Mouse (Mus musculus) left cerebral cortex, postnatal 4 days (tissue): ENCODE results near the gene Trit1. TPM values are rescaled to one million over a fixed set of nuclear protein-coding genes. Genes with fewer than 3 reads are reported as not detected.

ENCODE experiments used
- DNase-seq: peaks from one replicate; pipeline ENCODE4 v3.0.0-alpha.2; 2022
- intact Hi-C: fragments of 180-260 bp; cut with DNase I; formaldehyde crosslinking; loops from one replicate; pipeline ENCODE4 v1.15.1; 2025
- total RNA-seq, 2 experiments: library from RNA; stranded (reverse); gene quantifications; 2 replicates each; pipeline ENCODE4 v1.2.3; 2021

The Trit1 gene
- total RNA-seq, 2 experiments from 2014 or later, result 29.9 to 30.5 TPM

DNA sequence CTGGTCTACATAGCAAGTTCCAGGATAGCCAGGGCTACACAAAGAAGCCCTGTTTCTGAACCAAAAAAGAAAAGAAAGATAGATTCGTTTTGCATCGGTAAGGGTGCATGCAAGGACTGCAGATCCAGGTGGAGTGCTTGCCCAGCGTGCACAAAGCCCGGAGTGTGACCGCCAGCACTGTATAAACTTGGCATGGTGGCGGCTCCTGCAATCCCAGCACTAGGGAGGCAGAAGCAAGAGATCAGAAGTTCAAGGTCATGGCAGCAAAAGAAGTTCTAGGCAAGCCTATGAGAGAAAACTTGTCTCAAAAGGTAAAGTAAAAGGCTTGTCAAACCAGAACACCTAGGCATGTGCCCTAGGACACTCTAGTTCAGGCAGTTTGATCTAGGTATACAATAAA is 24.7 kb downstream of the Trit1 start:
- DNase-seq, result no peak
- intact Hi-C loops, result no loop called here

DNA sequence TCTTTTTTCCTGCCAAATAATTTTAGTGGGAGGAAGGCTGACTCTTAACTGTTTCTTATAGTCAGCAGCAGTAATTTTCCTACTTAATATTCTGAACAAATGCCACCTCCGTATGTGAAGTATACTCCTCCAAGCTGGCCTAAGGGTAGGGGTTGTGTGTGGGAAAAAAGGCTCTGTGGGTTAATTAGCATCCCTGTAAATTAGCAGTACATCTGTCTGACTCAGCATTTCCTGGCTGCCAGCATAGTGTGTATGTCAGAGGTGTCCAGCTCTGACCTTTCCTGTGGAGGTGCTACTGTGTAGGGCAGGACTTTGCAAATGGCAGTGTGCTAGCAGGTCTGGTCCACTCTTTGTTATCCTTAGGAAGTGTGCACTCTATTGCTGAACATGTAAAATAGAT is 27.5 kb downstream of the Trit1 start:
- intact Hi-C loops, result no loop called here
- no peak for DNase-seq

DNA sequence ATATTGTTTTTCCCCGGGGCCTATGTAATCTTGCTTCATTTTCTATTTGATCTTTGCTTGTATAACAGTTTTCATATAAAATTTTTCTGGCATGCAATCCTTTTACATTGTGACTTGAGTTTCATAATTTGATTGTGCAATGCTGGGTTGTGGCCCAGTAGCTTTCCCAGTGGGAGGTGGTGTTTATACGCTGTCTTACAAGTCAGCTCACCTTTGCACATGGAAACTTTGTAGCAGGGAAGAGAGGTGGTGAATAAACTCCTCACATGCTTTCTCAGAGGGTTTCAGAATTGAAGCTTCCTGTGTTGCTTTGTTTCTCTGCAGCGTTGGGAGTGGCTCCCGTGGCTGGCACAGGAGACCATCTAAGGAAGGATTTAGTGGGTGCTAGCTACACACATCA is 28.4 kb downstream of the Trit1 start:
- DNase-seq, result no peak
- intact Hi-C loops, result no loop called here

DNA sequence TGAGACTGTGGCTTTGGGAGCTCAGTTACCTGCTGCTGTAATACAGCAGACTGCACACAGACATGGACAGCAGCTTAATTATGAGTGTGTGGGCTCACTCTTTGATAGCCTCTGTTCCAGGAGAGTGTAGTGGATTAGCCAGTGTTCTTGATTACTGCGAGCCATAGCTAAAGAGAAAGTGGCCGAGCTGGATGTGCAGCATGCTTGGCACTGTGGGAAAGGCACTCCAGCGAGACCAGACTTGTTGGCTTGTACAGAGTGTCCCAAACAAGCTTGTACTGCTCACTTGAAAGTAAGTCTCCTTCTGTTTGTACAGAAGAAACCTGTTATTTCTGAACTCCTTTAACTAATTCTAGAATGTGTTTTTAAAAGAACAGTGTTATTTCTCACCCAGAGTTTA is 29.9 kb downstream of the Trit1 start:
- no peak for DNase-seq
- intact Hi-C loops, result no loop called here

DNA sequence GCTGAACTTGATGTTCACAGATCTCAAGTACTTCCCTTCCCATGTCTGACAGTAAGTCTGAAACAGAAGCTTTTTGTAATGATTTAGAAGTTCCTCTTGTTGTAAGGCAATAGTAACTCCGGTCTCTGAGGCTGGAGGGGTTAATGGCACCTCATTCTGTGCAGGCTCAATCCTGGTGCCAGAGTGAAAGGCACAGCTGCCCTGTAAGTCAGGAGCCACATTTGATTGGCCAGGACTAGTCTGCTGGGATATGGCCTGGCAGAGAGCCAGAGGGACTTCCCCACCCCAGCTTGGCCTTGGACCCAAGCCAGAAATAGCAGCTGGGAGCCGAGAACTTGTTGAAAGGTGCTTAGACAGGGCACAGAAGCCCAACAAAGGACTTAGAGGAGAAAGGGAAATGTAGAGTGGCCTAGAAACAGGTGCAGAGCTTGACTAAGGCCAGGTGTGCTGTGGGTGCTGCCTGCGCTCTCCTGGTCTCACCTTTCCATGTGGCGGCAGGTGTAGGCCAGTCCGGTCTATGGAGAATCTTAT is 34.3 kb downstream of the Trit1 start:
- DNase-seq, result peak; percentile 97
- intact Hi-C loops, result no loop called here

DNA sequence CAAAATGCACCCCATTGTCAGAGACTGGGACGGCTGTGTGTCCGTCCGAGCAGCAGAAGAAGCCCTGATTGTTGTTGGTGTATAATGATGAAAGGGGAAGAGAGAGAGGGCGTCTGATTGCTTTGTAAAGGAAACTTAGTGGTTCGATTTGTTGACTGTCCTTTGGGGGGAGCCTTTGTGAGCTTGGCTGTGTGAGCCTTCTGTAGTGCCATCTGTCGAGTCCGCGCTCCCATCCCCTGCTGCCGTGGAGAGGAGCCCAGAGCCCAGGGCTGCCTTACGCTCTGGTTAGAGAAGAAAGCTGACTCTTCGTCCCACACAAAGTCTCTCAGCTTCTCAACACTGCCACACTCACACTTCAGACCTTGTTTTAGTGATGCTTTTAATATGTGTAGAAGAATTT is 36.8 kb downstream of the Trit1 start:
- intact Hi-C loops, result no loop called here

DNA sequence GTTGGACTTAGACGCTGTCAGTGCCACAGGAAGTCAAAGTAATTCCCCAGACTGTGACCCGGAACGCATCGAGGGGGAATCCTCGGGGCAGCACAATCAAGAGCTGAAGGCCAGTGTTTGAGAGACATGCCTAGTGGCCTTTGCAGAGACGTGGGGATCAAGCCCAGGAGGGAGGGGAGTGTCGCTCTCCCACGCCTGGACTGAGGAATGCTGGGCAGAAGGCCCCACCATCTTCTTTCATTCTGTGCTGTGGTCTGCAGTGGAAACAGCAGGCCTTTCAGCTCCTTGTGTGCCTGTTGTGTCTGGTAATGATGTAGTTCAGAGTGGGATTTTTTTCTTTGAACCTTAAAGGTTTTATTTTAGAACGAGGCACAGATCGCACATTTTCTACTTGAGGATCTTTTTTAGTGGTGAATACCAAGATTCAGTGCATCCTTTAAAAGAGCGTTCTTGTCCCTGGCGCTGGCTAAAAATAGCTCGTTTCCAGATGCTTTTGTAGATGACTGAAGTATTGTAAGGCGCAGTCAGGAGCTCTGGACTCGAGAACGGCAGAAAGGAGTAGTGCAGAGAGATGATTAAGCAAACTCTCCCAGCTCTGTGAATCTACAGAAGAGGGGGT is 37.9 kb downstream of the Trit1 start:
- DNase-seq, result no peak
- intact Hi-C loops, result no loop called here

More for the DNA sequence above, 36.8 kb downstream of the Trit1 start:
- peak; percentile 82 for DNase-seq

DNA sequence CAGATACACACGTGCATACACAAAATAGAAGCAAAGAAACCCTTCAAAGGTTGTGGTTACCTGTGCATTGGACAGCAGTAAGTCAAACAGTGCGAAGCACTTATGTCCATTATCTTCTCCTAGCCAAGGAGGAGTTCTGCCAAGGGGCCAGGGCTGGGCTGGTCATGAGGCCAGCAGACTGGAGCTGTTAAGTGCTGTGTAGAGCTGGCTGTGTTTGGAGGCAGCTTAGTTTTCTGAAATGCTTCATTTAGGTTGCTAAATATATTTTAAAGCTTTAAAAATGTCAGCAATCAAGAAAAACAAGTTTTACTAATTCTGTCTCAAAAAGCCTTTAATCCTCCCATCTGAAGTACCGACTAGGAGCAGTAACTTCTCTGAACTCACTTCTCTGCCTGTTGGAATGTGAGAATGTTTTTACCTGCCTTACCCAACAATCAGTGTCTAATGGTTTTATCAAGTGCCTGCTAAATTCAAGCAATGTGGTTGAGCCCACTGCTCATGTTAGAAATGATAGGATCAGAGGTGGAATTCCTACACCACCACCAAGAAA is 40.2 kb downstream of the Trit1 start:
- intact Hi-C loops, result no loop called here
- no peak for DNase-seq

DNA sequence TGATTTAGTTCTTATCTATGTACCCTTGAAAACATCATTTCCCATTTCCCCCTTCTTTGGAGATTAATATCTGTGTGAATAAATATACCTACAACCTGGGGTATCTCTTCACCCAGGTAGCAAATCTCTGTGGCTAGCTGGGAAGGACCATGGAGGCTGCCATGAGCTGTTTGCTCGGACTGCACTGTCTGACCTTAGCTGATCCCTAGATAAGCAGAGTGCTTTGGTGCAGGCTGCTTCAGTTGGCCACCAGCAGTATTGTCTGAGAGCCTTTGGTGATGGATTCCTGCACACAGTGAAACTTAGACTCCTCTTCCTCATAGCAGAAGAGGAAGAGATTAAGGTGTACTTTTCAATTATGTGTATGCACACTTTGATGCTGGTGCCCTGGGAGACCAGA is 41.6 kb downstream of the Trit1 start:
- intact Hi-C loops, result no loop called here
- DNase-seq, result no peak

DNA sequence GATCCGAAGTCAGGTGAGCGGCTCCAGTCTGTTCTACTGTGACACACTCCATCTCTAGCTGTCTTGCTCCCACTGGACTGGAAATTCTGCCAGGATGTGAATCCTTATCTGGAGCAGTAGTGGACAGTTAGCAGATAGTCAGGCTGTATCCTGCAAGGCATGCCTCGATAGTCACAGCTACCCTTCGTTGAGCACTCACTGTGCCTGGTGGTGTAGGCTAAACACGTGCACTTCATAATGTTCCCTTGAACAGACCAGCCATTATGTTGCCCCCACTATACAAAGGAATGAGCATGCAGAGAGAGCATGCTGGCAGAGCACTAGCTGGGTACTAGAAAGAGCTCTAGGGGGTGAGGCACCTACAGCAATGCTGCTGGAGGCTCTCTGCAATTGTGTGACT is 45.3 kb downstream of the Trit1 start:
- DNase-seq, result no peak
- intact Hi-C loops, result no loop called here

DNA sequence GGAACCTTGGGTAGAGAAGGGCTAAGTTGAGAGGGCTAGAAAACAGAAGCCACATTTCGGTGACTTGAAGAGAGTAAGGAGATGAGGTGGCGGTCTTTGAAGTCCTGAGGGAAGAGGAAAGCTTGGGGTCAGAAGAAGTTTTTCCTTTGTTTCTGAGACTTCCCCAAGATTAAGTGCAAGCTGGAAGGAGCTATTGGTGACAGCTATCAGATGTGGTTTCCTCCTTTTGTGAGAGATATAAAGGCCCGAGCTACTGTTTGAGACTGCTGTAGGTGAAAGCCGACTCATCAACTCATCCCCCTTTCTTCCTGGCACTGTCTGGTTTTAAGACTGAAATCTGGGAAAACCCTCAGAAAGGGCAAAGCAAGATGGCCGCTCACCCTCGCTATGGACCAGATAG is 52.2 kb downstream of the Trit1 start:
- intact Hi-C loops, result no loop called here
- DNase-seq, result no peak

DNA sequence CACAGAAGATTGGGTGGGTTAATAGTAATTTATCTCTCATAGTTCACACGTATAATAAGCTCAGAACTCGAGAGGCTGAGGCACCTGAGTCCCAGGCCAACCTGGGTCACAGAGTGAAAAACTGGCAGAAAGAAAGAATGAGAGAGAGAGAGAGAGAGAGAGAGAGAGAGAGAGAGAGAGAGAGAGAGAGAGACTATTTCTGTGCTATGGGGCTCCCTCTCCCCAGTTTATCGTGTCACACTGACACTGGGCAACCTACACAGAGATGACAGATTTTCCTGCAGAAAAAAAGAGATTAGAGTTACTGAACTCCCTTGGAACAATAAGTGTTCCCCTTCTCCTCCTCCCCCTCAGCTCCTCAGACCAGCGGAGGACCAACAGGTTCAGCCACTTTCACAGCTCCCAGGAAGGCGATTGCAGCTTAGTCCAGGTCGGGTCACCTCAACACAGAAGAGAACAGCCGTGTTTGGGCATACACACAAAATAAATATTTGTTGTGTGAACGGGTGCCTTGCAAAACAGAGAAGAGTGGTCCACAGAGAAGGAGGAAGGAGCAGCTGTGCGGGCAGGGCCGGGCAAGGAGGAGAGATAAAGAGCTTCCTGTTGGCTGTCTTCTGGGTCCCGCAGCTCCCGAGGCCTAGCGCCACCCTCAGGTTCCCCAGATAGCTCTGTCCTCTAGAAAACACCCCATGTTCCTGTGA is 55.0 kb downstream of the Trit1 start:
- peak; percentile 64 for DNase-seq
- intact Hi-C loops, result no loop called here

DNA sequence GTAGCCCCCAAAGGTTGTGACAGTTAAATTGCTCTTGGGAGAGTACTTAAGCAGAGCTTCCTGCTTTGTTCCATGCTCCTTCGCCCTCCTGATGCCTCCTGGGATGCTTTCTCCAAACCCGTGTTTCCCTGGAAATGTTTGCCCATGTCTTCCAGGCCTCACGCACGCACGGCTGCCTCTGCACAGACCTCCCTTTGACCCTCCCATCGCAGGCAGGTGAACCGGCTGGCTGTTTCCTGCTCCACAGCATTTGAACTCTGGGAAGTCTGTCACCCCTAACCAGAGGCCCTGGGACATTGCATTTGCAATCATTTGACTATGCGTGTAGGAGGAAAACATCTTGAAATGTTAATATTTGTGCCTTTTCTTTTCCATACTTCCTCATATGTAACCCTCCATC is 60.5 kb downstream of the Trit1 start:
- DNase-seq, result no peak
- intact Hi-C loops, result no loop called here

DNA sequence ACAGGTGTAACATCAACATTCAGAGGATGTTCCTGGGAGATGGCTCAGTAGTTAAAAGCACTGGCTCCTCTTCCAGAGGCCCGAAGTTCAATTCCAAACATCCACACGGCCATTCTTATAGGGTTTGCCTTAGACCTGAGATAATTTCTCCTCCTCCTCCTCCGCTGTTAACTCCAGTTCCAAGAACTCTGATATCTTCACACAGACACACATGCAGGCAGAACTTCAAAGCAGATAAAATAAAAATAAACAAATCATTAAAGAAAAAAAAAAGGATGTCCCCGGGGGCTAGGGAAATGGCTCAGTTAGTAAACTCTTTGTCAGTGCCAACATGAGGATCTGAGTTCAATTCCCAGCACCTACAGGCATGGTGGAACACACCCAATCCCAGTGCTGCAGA is 61.8 kb downstream of the Trit1 start:
- no peak for DNase-seq
- intact Hi-C loops, result no loop called here

DNA sequence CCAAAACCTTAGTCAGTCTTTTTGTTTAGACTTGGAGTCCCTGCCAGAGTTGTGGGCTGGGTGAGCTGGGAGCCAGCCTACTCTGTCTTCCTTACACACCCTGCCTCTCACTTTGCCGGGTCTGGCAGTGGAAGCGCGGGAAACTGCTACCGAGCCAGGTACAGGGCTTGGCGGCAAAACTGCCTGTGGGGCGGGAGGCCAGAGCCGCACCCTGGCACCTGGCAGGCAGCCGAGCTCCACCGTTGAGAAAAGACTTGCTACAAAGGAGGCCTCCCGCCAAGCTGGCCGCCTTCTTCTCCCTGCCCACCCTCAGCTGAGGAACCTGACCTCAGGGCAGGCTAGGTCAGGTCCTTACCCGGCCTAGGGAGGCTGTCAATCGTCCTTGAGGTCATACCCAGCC is 64.4 kb downstream of the Trit1 start:
- intact Hi-C loops, result loop anchor here (5.0 kb wide), 2 partner anchors 83 to 183 kb away; partner anchors contain the start of gene Mycl
- peak; percentile 22 for DNase-seq

DNA sequence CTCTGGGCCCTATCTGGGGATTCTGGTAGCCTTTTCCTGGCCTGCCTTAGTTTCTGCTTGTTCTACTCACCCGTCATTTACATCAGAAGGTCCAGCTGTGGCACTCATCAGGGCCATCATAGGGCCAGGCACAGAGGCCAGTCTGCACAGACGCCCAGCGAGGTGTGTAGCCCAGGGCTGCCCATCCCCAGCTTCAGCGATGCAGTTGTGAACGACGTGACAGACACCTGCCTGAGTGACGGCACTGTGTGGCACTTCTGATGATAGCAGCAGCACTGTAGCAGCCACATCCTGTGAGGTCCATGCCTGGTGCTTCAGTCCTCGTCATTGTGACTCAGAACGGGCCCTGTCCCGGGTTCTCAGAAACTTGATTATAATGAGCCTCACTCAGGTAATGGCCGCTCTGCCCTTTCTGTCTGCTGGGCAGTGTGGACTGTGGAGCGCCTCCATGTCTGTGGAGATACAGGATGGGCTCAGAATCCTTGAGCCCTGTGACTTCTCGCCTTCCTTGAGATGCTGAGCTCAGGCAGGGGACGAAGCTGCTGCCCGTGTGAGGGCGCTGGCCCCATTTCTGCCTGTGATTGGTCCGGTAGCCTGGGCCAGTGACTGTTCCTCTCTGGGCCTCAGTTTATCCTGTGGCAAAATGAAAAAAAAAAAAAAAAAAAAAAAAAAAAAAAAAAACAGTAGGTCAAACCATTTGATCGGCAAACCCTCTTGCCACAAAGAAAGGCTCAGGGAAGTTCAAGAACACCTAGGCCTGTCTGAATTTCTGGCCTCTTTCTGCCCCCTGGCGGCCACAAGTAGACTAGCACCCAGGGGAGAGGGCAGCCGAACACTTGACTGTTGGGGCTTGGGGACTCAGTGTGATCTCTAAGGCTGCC is 66.1 kb downstream of the Trit1 start:
- DNase-seq, result peak; percentile 63
- intact Hi-C loops, result loop anchor here (5.0 kb wide), 2 partner anchors 85 to 185 kb away; partner anchors contain the start of gene Mycl

DNA sequence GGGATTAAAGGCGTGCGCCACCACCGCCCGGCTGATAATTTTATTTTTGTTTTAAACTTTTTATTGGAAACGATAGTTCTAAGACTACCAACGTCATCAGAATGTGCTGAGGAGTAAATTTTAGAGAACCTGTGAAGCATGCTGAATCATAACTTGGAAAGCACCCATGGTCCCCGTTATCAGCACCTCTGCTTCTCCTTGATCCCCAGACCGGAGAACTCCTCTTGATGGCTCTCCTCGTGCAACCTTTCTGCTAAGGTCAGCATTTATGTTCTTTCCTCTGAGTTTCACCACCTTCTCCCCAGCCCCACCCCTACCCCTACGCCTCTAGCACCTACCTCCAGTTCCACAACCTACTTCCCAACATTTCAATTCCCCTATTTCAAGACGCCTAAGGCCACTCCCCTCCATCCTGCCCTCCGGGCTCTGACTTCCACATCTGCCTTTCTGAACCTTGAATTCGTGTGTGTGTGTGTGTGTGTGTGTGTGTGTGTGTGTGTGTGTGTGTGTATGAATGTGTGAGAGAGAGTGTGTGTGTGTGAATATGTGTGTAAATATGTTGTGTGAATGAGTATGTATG is 67.0 kb downstream of the Trit1 start:
- intact Hi-C loops, result loop anchor here (5.0 kb wide), 2 partner anchors 86 to 186 kb away; partner anchors contain the start of gene Mycl
- no peak for DNase-seq

DNA sequence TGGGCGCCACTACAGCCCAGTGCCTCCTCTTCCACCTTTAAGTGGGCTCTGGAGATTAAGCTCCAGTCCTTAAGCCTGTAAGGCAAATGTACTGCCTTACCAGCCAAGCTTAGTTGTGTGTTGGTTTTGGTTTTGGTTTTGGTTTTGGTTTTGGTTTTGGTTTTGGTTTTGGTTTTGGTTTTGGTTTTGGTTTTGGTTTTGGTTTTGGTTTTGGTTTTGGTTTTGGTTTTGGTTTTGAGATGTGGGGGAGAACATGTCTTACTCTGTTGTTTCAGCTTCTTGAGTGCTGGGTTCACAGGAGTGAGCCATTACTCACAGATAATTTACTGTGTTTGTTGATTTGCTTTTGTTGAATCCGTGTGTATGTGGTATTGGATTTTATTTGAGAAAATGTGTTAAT is 68.9 kb downstream of the Trit1 start:
- intact Hi-C loops, result no loop called here
- no peak for DNase-seq

DNA sequence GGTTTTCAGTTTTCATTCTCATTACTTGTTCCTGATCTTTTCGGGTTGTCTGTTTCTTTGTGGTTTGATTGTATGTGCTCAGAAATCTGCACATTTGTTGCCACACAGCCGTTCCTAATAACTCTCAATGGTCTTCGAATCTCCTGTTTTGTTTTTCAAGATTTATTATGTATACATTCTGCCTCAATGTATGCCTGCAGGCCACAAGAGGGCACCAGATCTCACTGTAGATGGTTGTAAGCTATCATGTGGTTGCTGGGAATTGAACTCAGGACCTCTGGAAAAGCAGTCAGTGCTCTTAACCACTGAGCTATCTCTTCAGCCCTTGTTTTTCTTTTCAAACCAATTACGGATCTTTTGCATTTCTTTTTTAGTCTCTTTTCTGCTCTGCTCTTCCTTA is 70.0 kb downstream of the Trit1 start:
- no peak for DNase-seq
- intact Hi-C loops, result no loop called here

DNA sequence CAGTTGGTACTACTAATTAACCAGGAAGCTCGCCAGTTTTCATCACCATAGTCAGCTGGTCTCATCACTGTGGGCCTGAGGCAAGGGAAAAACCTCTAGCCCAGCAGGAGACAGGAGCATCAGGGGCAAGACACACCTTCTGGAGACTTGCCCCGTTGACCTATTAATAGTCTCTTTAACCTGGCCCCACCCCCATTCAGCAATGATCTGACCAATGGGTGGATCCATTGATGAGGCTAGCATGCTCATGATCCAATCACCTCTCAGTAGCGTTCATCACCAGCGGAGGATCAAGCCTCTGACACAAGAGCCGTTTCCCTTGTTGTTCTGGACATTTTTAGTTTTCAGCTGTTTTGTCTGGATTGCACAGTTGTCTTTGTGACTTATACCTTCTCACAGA is 76.2 kb downstream of the Trit1 start:
- DNase-seq, result no peak
- intact Hi-C loops, result no loop called here
